Mouse (Mus musculus): Measurements from ENCODE around the gene Cd93. TPM values are rescaled to one million over a fixed set of nuclear protein-coding genes. Genes with fewer than 3 reads are reported as not detected.

Cd93 gene
- polyA plus RNA-seq, 1 experiment = 0.07 TPM

- Histone ChIP-seq H3K79me3 (ENCODE audit: low read depth) (no peaks in the 10 kb centered on the region), H3K4me3 (ENCODE audit: insufficient read depth, poor library complexity, severe bottlenecking) (peak within 1 kb of the TSS; percentile 36), H3K79me2 (ENCODE audit: control insufficient read depth, insufficient read depth) (peaks cover 18% of the 10 kb centered on the region), H3K27me3 (ENCODE audit: control insufficient read depth, insufficient read depth, insufficient read length) (no peaks in the 10 kb centered on the region), H3ac (ENCODE audit: control insufficient read depth, insufficient read length, low read depth) (peak within 1 kb of the TSS; percentile 62), H3K36me3 (ENCODE audit: control insufficient read depth, insufficient read depth) (no peaks in the 10 kb centered on the region)
- no peak for TF ChIP-seq CEBPB (IDR thresholded peaks at IDR 0.05; ENCODE audit: low read depth)
- TF ChIP-seq USF1 (IDR thresholded peaks at IDR 0.05; ENCODE audit: low read depth) = no peak
- TF ChIP-seq MYOG (IDR thresholded peaks at IDR 0.05; ENCODE audit: control insufficient read depth, extremely low read depth, insufficient read length) = no peak
- TF ChIP-seq MYOD1 (IDR thresholded peaks at IDR 0.05; ENCODE audit: control insufficient read depth, insufficient read length, low read depth) = no peak
Observed at GRCm38 (mm10) chr2:148407870-148408760, 35.2 kb downstream of the Cd93 start, which contains the start of gene Thbd. TSS of gene Thbd (minus strand) at chr2:148408188.

- no peaks in the 10 kb centered on the region for H3K27me3 ChIP-seq (ENCODE audit: control insufficient read depth, insufficient read depth, insufficient read length)
- H3K36me3 ChIP-seq (ENCODE audit: control insufficient read depth, insufficient read depth) = no peaks in the 10 kb centered on the region
- TF ChIP-seq MAX (IDR thresholded peaks at IDR 0.05) (no peak), USF1 (IDR thresholded peaks at IDR 0.05; ENCODE audit: low read depth) (no peak), MYOD1 (IDR thresholded peaks at IDR 0.05; ENCODE audit: control insufficient read depth, insufficient read length, low read depth) (no peak), CTCF (IDR thresholded peaks at IDR 0.05; ENCODE audit: control insufficient read depth, insufficient read depth, insufficient read length) (no peak), MYOG (IDR thresholded peaks at IDR 0.05; ENCODE audit: control insufficient read depth, extremely low read depth, insufficient read length) (no peak), CEBPB (IDR thresholded peaks at IDR 0.05; ENCODE audit: low read depth) (no peak), FOSL1 (IDR thresholded peaks at IDR 0.05; ENCODE audit: insufficient read depth, low read length, poor library complexity, severe bottlenecking) (no peak)
- H3K4me3 ChIP-seq (ENCODE audit: insufficient read depth, poor library complexity, severe bottlenecking) = peak overlapping the region; percentile 36
- H3K79me3 ChIP-seq (ENCODE audit: low read depth) = no peaks in the 10 kb centered on the region
- H3K79me2 ChIP-seq (ENCODE audit: control insufficient read depth, insufficient read depth) = peaks cover 18% of the 10 kb centered on the region
- H3ac ChIP-seq (ENCODE audit: control insufficient read depth, insufficient read length, low read depth) = peak overlapping the region; percentile 62
Observed at GRCm38 (mm10) chr2:148406971-148407869, 36.1 kb downstream of the Cd93 start.

GRCm38 (mm10) chr2:148406160-148406970 is 37.0 kb downstream of the Cd93 start:
- H3K27me3 ChIP-seq (ENCODE audit: control insufficient read depth, insufficient read depth, insufficient read length) = no peaks in the 10 kb centered on the region
- TF ChIP-seq MYOG (IDR thresholded peaks at IDR 0.05; ENCODE audit: control insufficient read depth, extremely low read depth, insufficient read length) (no peak), MAX (IDR thresholded peaks at IDR 0.05) (no peak), USF1 (IDR thresholded peaks at IDR 0.05; ENCODE audit: low read depth) (no peak), CEBPB (IDR thresholded peaks at IDR 0.05; ENCODE audit: low read depth) (no peak), CTCF (IDR thresholded peaks at IDR 0.05; ENCODE audit: control insufficient read depth, insufficient read depth, insufficient read length) (no peak), MYOD1 (IDR thresholded peaks at IDR 0.05; ENCODE audit: control insufficient read depth, insufficient read length, low read depth) (no peak), FOSL1 (IDR thresholded peaks at IDR 0.05; ENCODE audit: insufficient read depth, low read length, poor library complexity, severe bottlenecking) (no peak)
- H3K4me3 ChIP-seq (ENCODE audit: insufficient read depth, poor library complexity, severe bottlenecking) = peak overlapping the region; percentile 36
- no peaks in the 10 kb centered on the region for H3K36me3 ChIP-seq (ENCODE audit: control insufficient read depth, insufficient read depth)
- H3K79me2 ChIP-seq (ENCODE audit: control insufficient read depth, insufficient read depth) = peaks cover 18% of the 10 kb centered on the region
- no peaks in the 10 kb centered on the region for H3K79me3 ChIP-seq (ENCODE audit: low read depth)
- H3ac ChIP-seq (ENCODE audit: control insufficient read depth, insufficient read length, low read depth) = no peak overlapping the region

GRCm38 (mm10) chr2:148404906-148405305 is 38.5 kb downstream of the Cd93 start:
- H3K36me3 ChIP-seq (ENCODE audit: control insufficient read depth, insufficient read depth) = no peaks in the 10 kb centered on the region
- H3ac ChIP-seq (ENCODE audit: control insufficient read depth, insufficient read length, low read depth) = no peak overlapping the region
- TF ChIP-seq MYOG (IDR thresholded peaks at IDR 0.05; ENCODE audit: control insufficient read depth, extremely low read depth, insufficient read length) (no peak), CTCF (IDR thresholded peaks at IDR 0.05; ENCODE audit: control insufficient read depth, insufficient read depth, insufficient read length) (no peak), MAX (IDR thresholded peaks at IDR 0.05) (no peak), CEBPB (IDR thresholded peaks at IDR 0.05; ENCODE audit: low read depth) (no peak), FOSL1 (IDR thresholded peaks at IDR 0.05; ENCODE audit: insufficient read depth, low read length, poor library complexity, severe bottlenecking) (no peak), MYOD1 (IDR thresholded peaks at IDR 0.05; ENCODE audit: control insufficient read depth, insufficient read length, low read depth) (no peak), USF1 (IDR thresholded peaks at IDR 0.05; ENCODE audit: low read depth) (no peak)
- peaks cover 18% of the 10 kb centered on the region for H3K79me2 ChIP-seq (ENCODE audit: control insufficient read depth, insufficient read depth)
- no peaks in the 10 kb centered on the region for H3K79me3 ChIP-seq (ENCODE audit: low read depth)
- no peaks in the 10 kb centered on the region for H3K27me3 ChIP-seq (ENCODE audit: control insufficient read depth, insufficient read depth, insufficient read length)
- H3K4me3 ChIP-seq (ENCODE audit: insufficient read depth, poor library complexity, severe bottlenecking) = no peak overlapping the region

- no peaks in the 10 kb centered on the region for H3K27me3 ChIP-seq (ENCODE audit: control insufficient read depth, insufficient read depth, insufficient read length)
Observed at GRCm38 (mm10) chr2:148402227-148402626, 41.1 kb downstream of the Cd93 start.

More at GRCm38 (mm10) chr2:148402227-148402626, 41.1 kb downstream of the Cd93 start:
- H3K79me3 ChIP-seq (ENCODE audit: low read depth) = no peaks in the 10 kb centered on the region
- peaks cover 15% of the 10 kb centered on the region for H3K79me2 ChIP-seq (ENCODE audit: control insufficient read depth, insufficient read depth)
- H3K36me3 ChIP-seq (ENCODE audit: control insufficient read depth, insufficient read depth) = no peaks in the 10 kb centered on the region
- H3ac ChIP-seq (ENCODE audit: control insufficient read depth, insufficient read length, low read depth) = no peak overlapping the region
- peak; percentile 63 for TF ChIP-seq MAX (IDR thresholded peaks at IDR 0.05)
- TF ChIP-seq USF1 (IDR thresholded peaks at IDR 0.05; ENCODE audit: low read depth) = no peak
- no peak overlapping the region for H3K4me3 ChIP-seq (ENCODE audit: insufficient read depth, poor library complexity, severe bottlenecking)

Data from C2C12 (cell line).